In the genomic region with DNA sequence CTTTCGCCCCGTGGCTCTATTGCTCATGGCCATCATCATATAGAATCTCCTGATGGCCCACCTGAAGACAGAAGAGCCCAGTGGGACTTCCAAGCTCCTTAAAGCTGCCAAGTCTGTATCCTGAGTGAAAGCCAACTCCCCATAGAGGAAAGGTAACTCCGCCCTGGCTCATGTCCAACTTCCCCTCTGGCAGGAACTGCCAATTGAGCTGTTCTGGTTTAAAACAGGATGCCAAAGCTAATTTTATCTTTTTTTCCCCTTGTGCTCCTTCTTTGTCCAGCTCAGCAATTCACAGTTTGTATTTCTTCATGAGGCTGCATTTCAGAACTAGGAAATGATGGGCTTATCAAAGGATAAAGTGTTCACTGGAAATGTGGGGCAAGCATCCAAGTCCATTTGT, we compare ENCODE assay signal across 11 mouse cellular contexts.
DNase-seq lines count a peak whose midpoint lies in the region; ATAC-seq and TF ChIP-seq lines count a peak whose summit lies in the region.
"Had no signal": no experiment of that assay in that cellular context is flagged by ENCODE, and none has a peak within 500 bp of the region (broad histone marks: within the 10 kb centered on the region; RNA-seq: fewer than 3 reads in every experiment).

No protein-coding gene starts in this region.

- no peaks in the 10 kb centered on the region for H3K27me3 ChIP-seq in liver, postnatal 0 days (ENCODE audit: insufficient read depth, low read length)
- H3K27me3 ChIP-seq: limb, embryonic 15.5 days; midbrain, embryonic 15.5 days had no signal

- no peak for ATAC-seq in liver, postnatal 0 days
- ATAC-seq: midbrain, embryonic 15.5 days had no signal

- TF ChIP-seq CTCF in liver, postnatal 0 days (IDR thresholded peaks at IDR 0.05; ENCODE audit: low read depth): no peak

- H3K36me3 ChIP-seq in liver, postnatal 0 days (replicated peaks; ENCODE audit: insufficient read depth, low read length): no peaks in the 10 kb centered on the region
- H3K36me3 ChIP-seq: limb, embryonic 15.5 days; midbrain, embryonic 15.5 days had no signal

- intact Hi-C loops in left cerebral cortex, postnatal 25 days (cut with DNase I): no loop called here

- H3K4me2 ChIP-seq in liver, postnatal 0 days (ENCODE audit: low read depth, low read length): no peak overlapping the region
- H3K4me2 ChIP-seq: limb, embryonic 15.5 days; midbrain, embryonic 15.5 days had no signal

- DNase-seq in gastrocnemius, adult 18-20 months (ENCODE audit: low spot score): peak; percentile 23
- no peak for DNase-seq in gastrocnemius, postnatal 25 days
- DNase-seq in ovary, postnatal 14 days (ENCODE audit: low spot score): peak; percentile 12
- DNase-seq in ovary, adult 18-20 months (ENCODE audit: low spot score): no peak
- DNase-seq in gastrocnemius, postnatal 10 days: peak; percentile 12
- DNase-seq in liver, postnatal 0 days: peak; percentile 15
- no peak for DNase-seq in embryo, embryonic 9.5 days (ENCODE audit: extremely low spot score)
- DNase-seq in left cerebral cortex, postnatal 25 days (ENCODE audit: low spot score in 2 of 2): no peak
- DNase-seq: thymus, adult 18-20 months had no signal

- WGBS in liver, postnatal 0 days (ENCODE audit: insufficient replicate concordance): 65% methylated on average over 3 of the region's 3 CpGs

- H3K4me1 ChIP-seq in liver, postnatal 0 days (ENCODE audit: insufficient read depth): no peaks in the 10 kb centered on the region
- H3K4me1 ChIP-seq: midbrain, embryonic 15.5 days had no signal

- no peak overlapping the region for H3K4me3 ChIP-seq in liver, postnatal 0 days (ENCODE audit: low read depth, low read length)
- H3K4me3 ChIP-seq: limb, embryonic 15.5 days; midbrain, embryonic 15.5 days had no signal

- no peak overlapping the region for H3K9ac ChIP-seq in liver, postnatal 0 days (replicated peaks)
- H3K9ac ChIP-seq: limb, embryonic 15.5 days; midbrain, embryonic 15.5 days had no signal

- no peaks in the 10 kb centered on the region for H3K9me3 ChIP-seq in liver, postnatal 0 days (ENCODE audit: low read length)
- H3K9me3 ChIP-seq: limb, embryonic 15.5 days; midbrain, embryonic 15.5 days had no signal

- peak; percentile 34; the same call in 1 of the 2 replicates for TF ChIP-seq EP300 in liver, postnatal 0 days (IDR thresholded peaks at IDR 0.05; ENCODE audit: low read depth)

- H3K27ac ChIP-seq in liver, postnatal 0 days (ENCODE audit: low read depth): no peak overlapping the region
- H3K27ac ChIP-seq: limb, embryonic 15.5 days; midbrain, embryonic 15.5 days had no signal

Comparison
In these comparisons a context has a peak if more than half of its experiments do, and no peak if none do; other contexts are left out.
1. DNase-seq: peak in gastrocnemius, adult 18-20 months (single experiment), ovary, postnatal 14 days (single experiment), gastrocnemius, postnatal 10 days (single experiment) and liver, postnatal 0 days (single experiment); none in gastrocnemius, postnatal 25 days (single experiment), ovary, adult 18-20 months (single experiment), embryo, embryonic 9.5 days (single experiment) and left cerebral cortex, postnatal 25 days (0 of 2).